Mouse (Mus musculus): Measurements from ENCODE around the gene Pak7. TPM values are rescaled to one million over a fixed set of nuclear protein-coding genes. Genes with fewer than 3 reads are reported as not detected.
"Not testable (repeated sequence)": the region's sequence is repeated elsewhere in the genome, so short reads cannot be mapped to it uniquely, and the experiment has no call there.

Pak7 gene
- polyA plus RNA-seq, 1 experiment from 2014 or later: not detected

DNA sequence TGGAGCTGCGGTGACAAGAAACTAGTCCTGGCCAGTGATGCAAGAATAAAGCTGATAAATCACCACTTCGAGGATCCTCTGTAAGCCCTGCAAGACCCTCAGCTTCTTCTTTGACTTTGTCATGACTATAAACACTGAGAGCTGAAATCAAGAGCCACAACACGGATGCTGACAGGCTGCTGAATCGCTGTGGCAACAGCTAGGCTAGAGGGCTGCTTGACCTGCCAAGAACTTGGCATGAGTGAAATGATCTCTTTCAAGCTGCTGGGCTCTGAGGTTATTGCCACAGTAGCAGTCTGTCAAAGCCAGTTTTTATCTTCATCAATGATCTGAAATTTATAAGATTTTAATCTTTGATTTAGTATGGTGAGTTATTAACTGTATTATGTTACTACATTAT lies 62.1 kb downstream of the Pak7 start:
- ATAC-seq: no peak
- Histone ChIP-seq H3K4me1 (ENCODE audit: insufficient read depth) (no peaks in the 10 kb centered on the region), H3K27ac (ENCODE audit: low read depth) (no peak overlapping the region), H3K4me3 (ENCODE audit: low read depth, low read length) (no peak overlapping the region), H3K9me3 (ENCODE audit: low read length) (no peaks in the 10 kb centered on the region), H3K36me3 (replicated peaks; ENCODE audit: insufficient read depth, low read length) (no peaks in the 10 kb centered on the region), H3K27me3 (ENCODE audit: insufficient read depth, low read length) (no peaks in the 10 kb centered on the region), H3K4me2 (ENCODE audit: low read depth, low read length) (no peak overlapping the region), H3K9ac (replicated peaks) (no peak overlapping the region)
- TF ChIP-seq CTCF (IDR thresholded peaks at IDR 0.05; ENCODE audit: low read depth) (no peak), EP300 (IDR thresholded peaks at IDR 0.05; ENCODE audit: low read depth) (no peak)
- DNase-seq: no peak
- 72% methylated on average over 4 of the region's 4 CpGs for WGBS (ENCODE audit: insufficient replicate concordance)

DNA sequence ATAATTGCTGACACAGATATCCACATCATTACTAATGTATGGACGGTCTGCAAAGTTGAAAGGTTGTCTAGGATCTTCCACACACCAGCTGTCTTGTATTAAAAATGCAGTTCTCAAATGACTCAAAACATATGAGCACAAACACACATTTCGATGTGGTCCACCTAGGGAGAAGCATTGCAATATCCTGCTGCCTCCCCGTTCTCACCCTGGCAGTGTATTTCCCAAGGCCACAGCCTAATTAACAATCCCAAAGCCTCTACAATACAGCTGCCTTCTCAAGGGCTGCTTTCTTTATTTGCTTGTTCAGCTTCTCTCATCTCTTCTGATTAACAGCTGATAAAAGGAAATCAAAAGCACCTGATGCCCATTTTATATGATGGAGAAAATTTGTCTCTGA lies 78.5 kb downstream of the Pak7 start:
- ATAC-seq: no peak
- no peak overlapping the region for H3K4me3 ChIP-seq (ENCODE audit: low read depth, low read length)
- H3K27me3 ChIP-seq (ENCODE audit: insufficient read depth, low read length): no peaks in the 10 kb centered on the region
- TF ChIP-seq EP300 (IDR thresholded peaks at IDR 0.05; ENCODE audit: low read depth): no peak
- no peak for TF ChIP-seq CTCF (IDR thresholded peaks at IDR 0.05; ENCODE audit: low read depth)
- H3K9ac ChIP-seq (replicated peaks): no peak overlapping the region
- DNase-seq: no peak
- no peak overlapping the region for H3K27ac ChIP-seq (ENCODE audit: low read depth)
- no peaks in the 10 kb centered on the region for H3K4me1 ChIP-seq (ENCODE audit: insufficient read depth)
- WGBS (ENCODE audit: insufficient replicate concordance): 66% methylated on average over 3 of the region's 3 CpGs
- H3K9me3 ChIP-seq (ENCODE audit: low read length): no peaks in the 10 kb centered on the region
- no peak overlapping the region for H3K4me2 ChIP-seq (ENCODE audit: low read depth, low read length)
- H3K36me3 ChIP-seq (replicated peaks; ENCODE audit: insufficient read depth, low read length): no peaks in the 10 kb centered on the region

DNA sequence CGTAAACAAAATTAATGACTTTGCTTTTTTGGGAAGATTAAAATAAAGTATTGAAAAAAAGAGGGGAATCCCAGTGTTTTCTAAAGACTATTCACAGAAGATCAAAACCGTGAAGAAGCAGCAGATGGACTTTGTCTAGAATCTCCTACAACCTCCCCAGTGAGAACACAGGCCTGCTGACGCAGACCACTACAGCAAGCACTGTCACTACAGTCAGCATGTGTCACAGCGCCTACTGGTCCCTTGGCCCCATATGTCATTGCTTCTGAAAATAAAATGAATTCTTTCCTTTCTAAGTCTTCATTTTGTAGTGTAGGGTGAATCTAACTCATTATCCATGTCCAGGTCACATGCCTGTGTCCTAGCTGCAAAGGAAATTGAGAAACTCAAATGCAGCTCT lies 79.0 kb downstream of the Pak7 start:
- Histone ChIP-seq H3K9me3 (ENCODE audit: low read length) (no peaks in the 10 kb centered on the region), H3K4me3 (ENCODE audit: low read depth, low read length) (no peak overlapping the region), H3K27me3 (ENCODE audit: insufficient read depth, low read length) (no peaks in the 10 kb centered on the region), H3K27ac (ENCODE audit: low read depth) (no peak overlapping the region), H3K36me3 (replicated peaks; ENCODE audit: insufficient read depth, low read length) (no peaks in the 10 kb centered on the region), H3K4me1 (ENCODE audit: insufficient read depth) (no peaks in the 10 kb centered on the region), H3K4me2 (ENCODE audit: low read depth, low read length) (no peak overlapping the region), H3K9ac (replicated peaks) (no peak overlapping the region)
- no peak for TF ChIP-seq CTCF (IDR thresholded peaks at IDR 0.05; ENCODE audit: low read depth)
- TF ChIP-seq EP300 (IDR thresholded peaks at IDR 0.05; ENCODE audit: low read depth): no peak
- ATAC-seq: no peak
- WGBS (ENCODE audit: insufficient replicate concordance): 70% methylated on average over 4 of the region's 4 CpGs
- no peak for DNase-seq

DNA sequence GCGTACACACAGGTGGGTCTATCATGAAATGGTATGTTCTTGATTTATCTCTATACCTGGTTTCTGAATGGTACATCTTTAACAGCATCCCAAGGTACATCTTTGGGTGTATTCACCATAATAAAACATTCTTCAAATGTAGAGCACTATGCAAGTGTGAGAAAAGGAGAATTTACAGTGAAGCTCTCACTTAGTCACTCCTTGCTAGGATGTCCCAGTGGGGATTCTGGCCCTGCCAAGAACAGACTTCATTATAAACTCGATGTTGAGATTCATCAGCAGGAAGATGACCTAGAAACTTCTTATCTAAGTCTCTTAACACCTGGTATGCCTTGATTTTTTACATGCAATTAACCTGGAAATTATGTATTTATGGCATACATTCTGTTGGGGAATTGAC lies 85.6 kb downstream of the Pak7 start:
- Histone ChIP-seq H3K4me1 (ENCODE audit: insufficient read depth) (no peaks in the 10 kb centered on the region), H3K27ac (ENCODE audit: low read depth) (no peak overlapping the region), H3K9ac (replicated peaks) (no peak overlapping the region), H3K4me2 (ENCODE audit: low read depth, low read length) (no peak overlapping the region), H3K9me3 (ENCODE audit: low read length) (no peaks in the 10 kb centered on the region), H3K27me3 (ENCODE audit: insufficient read depth, low read length) (no peaks in the 10 kb centered on the region), H3K36me3 (replicated peaks; ENCODE audit: insufficient read depth, low read length) (no peaks in the 10 kb centered on the region), H3K4me3 (ENCODE audit: low read depth, low read length) (no peak overlapping the region)
- no peak for TF ChIP-seq EP300 (IDR thresholded peaks at IDR 0.05; ENCODE audit: low read depth)
- no peak for TF ChIP-seq CTCF (IDR thresholded peaks at IDR 0.05; ENCODE audit: low read depth)
- ATAC-seq (no peak), DNase-seq (no peak)
- 50% methylated on average over 2 of the region's 2 CpGs for WGBS (ENCODE audit: insufficient replicate concordance)

DNA sequence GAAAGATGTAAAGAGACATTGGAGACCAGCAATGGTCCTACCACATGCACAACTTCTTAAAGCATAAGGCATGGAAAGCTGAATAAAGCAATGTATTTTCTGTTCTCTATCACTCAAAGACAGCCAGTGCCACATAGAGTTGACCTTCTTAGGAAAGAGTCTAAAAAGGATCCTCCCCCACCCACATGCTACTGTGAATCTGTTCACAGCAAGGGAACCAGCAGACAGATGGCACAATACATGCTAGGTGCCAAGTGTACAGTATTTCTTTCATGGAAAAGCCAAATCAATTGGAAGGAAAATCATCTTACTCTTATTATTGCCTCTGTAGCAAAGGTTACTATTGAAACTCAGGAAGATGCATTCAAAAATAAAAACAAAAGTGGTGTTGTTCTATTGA lies 86.4 kb downstream of the Pak7 start:
- Histone ChIP-seq H3K27ac (ENCODE audit: low read depth) (no peak overlapping the region), H3K9me3 (ENCODE audit: low read length) (no peaks in the 10 kb centered on the region), H3K4me2 (ENCODE audit: low read depth, low read length) (no peak overlapping the region), H3K36me3 (replicated peaks; ENCODE audit: insufficient read depth, low read length) (no peaks in the 10 kb centered on the region), H3K4me1 (ENCODE audit: insufficient read depth) (no peaks in the 10 kb centered on the region), H3K9ac (replicated peaks) (no peak overlapping the region), H3K4me3 (ENCODE audit: low read depth, low read length) (no peak overlapping the region), H3K27me3 (ENCODE audit: insufficient read depth, low read length) (no peaks in the 10 kb centered on the region)
- DNase-seq: no peak
- no peak for ATAC-seq
- no peak for TF ChIP-seq EP300 (IDR thresholded peaks at IDR 0.05; ENCODE audit: low read depth)
- TF ChIP-seq CTCF (IDR thresholded peaks at IDR 0.05; ENCODE audit: low read depth): no peak

DNA sequence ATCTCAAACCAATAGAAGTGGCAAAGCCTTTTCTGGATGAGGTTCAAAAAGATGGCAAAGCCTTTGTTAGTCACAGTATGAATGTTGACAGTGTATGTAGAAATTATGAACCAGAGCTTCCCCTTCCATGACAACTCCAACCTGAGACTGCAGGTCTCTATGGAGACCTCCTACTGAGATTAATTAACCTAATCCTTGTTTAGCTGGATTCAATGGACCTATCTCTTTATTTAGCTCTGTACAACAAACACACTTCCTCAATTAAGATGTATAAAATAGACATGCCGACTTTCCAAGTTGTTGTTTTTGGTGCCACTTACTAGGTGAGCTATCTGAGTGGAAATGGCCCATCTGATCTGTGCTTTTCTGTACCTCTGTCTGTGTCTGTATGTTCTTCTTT lies 90.4 kb downstream of the Pak7 start:
- no peaks in the 10 kb centered on the region for H3K9me3 ChIP-seq (ENCODE audit: low read length)
- H3K9ac ChIP-seq (replicated peaks): no peak overlapping the region
- H3K4me3 ChIP-seq (ENCODE audit: low read depth, low read length): no peak overlapping the region
- H3K4me2 ChIP-seq (ENCODE audit: low read depth, low read length): no peak overlapping the region
- no peaks in the 10 kb centered on the region for H3K36me3 ChIP-seq (replicated peaks; ENCODE audit: insufficient read depth, low read length)
- DNase-seq (no peak), ATAC-seq (no peak)
- H3K27ac ChIP-seq (ENCODE audit: low read depth): no peak overlapping the region
- TF ChIP-seq CTCF (IDR thresholded peaks at IDR 0.05; ENCODE audit: low read depth) (no peak), EP300 (IDR thresholded peaks at IDR 0.05; ENCODE audit: low read depth) (no peak)
- H3K27me3 ChIP-seq (ENCODE audit: insufficient read depth, low read length): no peaks in the 10 kb centered on the region
- WGBS (ENCODE audit: insufficient replicate concordance): 63% methylated on average over 1 of the region's 1 CpGs
- H3K4me1 ChIP-seq (ENCODE audit: insufficient read depth): no peaks in the 10 kb centered on the region

DNA sequence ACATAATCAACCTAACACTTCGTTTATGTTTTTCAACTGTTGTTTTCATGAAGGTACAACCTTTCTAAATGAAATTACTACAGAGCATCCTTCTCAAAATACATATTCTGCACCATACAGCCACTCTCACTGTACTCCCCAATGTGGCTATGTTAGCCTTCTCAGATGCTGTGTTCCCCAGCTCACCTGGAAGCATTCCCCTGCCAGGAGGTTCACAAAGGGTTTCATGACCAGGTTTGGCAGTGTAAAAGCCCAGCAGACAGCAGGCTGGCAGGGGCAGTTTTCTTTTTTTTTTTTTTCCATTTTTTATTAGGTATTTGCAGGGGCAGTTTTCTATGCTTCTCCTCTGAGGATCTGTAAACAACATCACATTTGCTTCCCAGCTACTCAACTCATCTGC lies 105.7 kb downstream of the Pak7 start:
- Histone ChIP-seq H3K4me1 (ENCODE audit: insufficient read depth) (no peaks in the 10 kb centered on the region), H3K9ac (replicated peaks) (no peak overlapping the region), H3K27ac (ENCODE audit: low read depth) (no peak overlapping the region), H3K9me3 (ENCODE audit: low read length) (no peaks in the 10 kb centered on the region), H3K27me3 (ENCODE audit: insufficient read depth, low read length) (no peaks in the 10 kb centered on the region), H3K4me3 (ENCODE audit: low read depth, low read length) (no peak overlapping the region), H3K4me2 (ENCODE audit: low read depth, low read length) (no peak overlapping the region), H3K36me3 (replicated peaks; ENCODE audit: insufficient read depth, low read length) (no peaks in the 10 kb centered on the region)
- no peak for TF ChIP-seq CTCF (IDR thresholded peaks at IDR 0.05; ENCODE audit: low read depth)
- no peak for TF ChIP-seq EP300 (IDR thresholded peaks at IDR 0.05; ENCODE audit: low read depth)
- ATAC-seq (no peak), DNase-seq (no peak)
- WGBS (ENCODE audit: insufficient replicate concordance): 57% methylated on average over 1 of the region's 1 CpGs

DNA sequence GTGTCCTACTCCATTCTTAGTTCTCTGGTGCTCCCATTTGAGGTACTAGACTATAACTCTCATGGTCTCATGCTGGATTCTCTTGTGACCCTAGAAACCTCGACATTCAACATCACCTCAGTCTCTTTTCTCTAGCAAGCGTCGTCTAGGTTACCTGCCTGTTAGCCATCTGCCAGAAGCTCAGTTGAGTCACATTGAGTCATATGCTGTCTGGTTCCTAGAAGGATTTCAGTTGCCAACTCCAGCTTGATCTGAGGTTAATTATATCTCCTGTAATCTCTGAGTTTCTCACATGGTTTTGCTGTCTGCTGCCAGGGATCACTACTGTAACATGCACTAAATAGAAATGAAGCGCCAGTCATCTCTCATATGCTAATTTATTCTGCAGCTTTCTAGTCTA lies 145.8 kb downstream of the Pak7 start:
- not testable (repeated sequence) for DNase-seq

More for the DNA sequence above, 145.8 kb downstream of the Pak7 start:
- H3K4me3 ChIP-seq (ENCODE audit: low read depth, low read length); H3K9ac ChIP-seq (replicated peaks); H3K27me3 ChIP-seq (ENCODE audit: insufficient read depth, low read length); H3K4me2 ChIP-seq (ENCODE audit: low read depth, low read length); H3K4me1 ChIP-seq (ENCODE audit: insufficient read depth); H3K27ac ChIP-seq (ENCODE audit: low read depth); ATAC-seq; H3K36me3 ChIP-seq (replicated peaks; ENCODE audit: insufficient read depth, low read length); H3K9me3 ChIP-seq (ENCODE audit: low read length): not testable (repeated sequence)
- WGBS (ENCODE audit: insufficient replicate concordance): 73% methylated on average over 4 of the region's 4 CpGs
